Mouse (Mus musculus) lung, postnatal 25 days (tissue): Measurements from ENCODE around the gene Akap1.
"Not testable (repeated sequence)": the region's sequence is repeated elsewhere in the genome, so short reads cannot be mapped to it uniquely, and the experiment has no call there.

ENCODE experiments used
- DNase-seq: peaks from one replicate; pipeline ENCODE4 v3.0.0; 2022; ENCODE audit warnings: low spot score

Akap1 gene

DNA sequence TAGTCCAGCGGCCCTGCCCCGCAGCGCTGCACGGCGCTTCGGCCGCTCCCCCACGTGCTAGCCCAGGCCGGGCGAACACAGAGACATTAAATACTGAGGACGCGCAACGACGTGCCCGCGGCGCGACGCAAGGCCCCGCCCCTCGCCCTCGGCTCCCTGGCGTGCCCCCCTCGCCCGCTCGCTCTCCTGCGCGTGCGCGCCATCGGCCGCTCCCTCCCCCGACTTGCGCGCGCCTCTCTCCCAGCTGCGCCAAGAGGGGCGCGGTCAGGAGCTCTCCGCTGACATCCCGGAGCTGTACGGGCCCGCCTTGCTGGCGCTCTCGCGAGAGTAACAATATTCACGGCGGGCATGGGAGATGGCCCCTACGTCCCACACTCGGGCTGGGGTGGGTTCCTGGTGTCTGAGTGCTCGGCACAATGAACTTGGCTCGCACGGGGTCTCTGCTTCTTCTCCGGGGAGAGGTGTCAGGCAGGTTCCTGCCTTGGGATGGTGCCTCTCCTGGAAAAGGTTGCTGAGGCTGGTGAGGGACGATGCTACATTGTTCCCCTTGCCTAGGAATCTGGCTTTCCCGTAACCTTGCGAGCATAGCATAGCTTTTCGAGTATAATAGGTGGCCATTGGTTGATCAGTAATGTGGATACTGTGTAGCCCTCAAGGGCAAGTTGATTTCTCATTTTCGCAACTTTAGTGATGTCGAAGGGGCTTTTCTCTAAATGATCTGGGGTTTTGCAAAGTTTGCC lies at the start of gene Akap1:
Akap1 (minus strand) TSS at position 129 of the 740 bp plus-strand sequence.
- DNase-seq = peak; percentile 96

DNA sequence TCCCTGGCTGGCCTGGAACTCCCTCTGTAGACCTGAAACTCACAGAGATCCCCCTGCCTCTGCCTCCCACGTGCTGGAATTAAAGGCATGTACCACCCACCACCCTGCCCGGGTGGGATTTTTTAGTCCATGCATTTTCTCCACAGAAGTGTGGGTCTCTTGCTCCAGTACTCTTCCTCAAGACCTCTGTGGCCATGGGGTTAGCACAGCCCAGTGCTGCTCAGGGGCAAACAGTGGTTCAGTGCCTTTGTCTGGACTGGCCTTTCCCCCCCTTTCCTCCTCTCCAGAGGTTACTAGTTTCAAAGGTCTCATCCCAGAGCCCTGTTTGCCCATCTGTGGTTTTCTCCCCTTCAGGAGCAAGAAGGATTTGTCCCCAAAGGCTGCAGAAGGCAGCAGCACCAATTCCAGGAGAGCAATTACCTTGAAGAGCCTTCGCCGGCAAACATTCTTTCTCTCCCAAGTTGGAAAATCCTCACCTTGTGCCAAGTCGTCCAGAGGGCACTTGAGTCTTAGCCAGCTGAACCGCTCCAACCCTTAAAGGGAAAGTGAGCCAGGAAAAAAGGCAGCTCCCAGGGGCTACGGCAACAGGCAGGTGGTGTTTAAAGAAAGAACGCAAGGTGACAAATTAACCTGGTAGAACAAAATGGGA lies 45.1 kb upstream of the Akap1 start:
- DNase-seq = peak; percentile 87

DNA sequence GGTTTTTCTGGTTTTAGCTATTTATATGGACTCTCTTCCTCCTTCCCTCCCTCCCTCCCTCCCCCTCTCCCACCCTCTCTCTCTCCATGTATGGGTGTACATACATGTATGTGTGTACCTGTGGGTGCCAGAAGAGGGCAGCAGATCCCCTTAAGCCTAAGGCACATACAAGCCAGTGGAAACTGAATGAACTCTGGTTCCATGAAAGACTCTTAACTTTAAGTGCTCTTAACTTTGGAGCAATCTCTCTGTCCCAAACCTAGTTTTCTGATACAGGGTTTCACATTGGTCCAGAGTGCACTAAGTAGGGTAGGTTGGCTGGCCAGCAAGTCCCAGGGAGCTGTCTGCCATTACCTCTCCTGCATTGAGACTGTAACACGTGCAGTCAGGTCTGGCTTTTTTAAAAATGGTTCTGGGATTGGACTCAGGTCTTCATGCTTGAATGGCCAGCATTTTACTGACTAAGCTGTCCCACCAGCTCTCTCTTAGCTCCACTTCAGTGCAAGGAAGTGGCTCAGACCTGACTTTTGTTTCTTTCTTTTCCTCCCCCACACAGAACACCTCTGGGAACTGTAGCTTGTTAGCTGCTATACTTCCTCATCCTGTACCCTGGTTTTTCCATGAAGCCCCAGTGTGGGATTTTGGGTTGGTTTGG lies 44.3 kb upstream of the Akap1 start:
- peak; percentile 86 for DNase-seq

DNA sequence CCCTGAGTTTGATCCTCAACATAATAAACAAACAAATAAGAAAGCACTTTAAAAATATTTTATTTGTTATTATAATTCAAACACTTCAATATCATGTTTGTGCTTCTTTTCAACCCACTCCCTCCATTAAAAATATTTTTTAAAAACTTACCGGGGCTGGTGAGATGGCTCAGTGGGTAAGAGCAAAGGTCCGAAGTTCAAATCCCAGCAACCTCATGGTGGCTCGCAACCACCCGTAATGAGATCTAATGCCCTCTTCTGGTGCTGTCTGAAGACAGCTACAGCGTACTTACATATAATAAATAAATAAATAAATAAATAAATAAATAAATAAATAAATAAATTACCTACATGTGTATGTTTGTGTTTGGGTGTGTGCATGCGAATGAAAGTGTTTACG lies 43.5 kb upstream of the Akap1 start:
- no peak for DNase-seq

DNA sequence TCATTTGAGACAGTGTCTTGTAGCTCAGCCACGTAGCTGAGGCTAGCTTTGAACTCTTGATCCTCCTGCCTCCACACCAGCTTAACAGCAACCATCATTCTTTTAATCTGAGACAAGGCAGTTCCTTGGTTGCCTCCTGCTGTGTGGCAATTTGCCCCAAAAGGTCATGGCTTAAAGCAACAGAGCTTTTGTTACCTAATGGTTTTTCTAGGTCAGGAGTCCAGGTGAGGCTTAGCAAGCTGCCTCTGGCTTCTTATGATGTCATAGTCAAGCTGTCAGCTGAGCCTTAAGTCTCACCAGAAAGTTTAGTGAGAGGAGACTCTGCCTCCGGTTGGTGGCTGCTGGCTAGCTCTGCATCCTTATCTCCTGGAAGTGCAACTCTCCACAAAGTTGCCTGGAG lies 41.2 kb upstream of the Akap1 start:
- DNase-seq = no peak

DNA sequence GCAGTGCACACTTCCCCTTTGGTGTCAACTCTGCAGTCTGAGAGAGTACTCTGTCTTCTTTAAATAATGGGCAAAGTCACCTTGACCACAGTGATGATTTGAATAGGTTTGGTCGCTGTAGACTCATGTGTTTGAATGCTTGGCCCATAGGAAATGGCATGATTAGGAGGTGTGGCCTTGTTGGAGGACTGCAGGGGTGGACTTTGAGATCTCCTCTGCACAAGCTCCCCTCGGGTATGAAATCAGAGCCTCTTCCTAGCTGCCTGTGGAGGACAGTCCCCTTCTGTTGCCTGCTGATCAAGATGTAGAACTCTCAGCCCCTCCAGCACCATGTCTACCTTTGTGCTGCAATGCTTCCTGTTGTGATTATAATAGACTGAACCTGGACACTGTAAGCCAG lies 39.7 kb upstream of the Akap1 start:
- DNase-seq = no peak

DNA sequence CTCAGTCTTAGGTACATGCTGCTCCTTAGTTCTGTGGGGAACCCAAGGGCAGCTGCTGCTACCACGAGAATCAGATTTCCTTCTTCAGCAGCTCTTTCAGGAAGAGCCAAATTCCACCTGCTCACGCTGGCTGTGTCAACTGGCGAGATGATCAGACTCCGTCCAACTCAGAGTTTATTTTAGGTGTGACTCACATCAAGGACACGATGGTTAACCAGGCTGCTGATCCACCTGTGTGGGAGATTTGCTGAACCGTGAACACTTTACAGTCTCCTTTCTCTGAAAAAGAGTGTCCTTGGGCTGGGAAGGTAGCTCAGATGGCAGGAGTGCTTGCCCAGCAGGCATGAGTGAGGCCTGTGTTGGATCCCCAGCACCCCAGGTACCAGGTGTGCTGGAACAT lies 38.4 kb upstream of the Akap1 start:
- DNase-seq = no peak

DNA sequence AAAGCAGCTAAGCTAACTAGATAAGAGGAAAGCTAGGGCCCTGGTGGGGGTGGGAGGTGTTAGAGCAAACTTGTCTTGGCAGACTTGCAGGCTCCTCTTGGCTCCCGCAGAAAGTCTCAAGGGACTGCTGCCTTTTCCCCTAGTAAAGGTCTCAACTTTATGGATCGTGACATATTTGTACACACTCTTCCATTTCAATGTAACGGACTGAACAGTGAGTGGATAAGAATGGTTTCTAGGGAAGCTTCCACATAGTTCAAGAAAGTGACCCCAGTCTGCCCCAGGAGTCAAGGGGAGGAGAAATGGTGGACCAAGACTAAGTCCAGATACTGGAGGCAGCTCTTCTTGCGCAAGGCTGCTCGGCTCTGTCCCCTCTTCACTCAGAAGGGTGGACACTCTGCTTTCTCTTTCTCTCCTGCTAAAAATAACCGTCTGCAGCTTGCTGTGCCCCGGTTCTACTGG lies 37.0 kb upstream of the Akap1 start:
- peak; percentile 33 for DNase-seq

DNA sequence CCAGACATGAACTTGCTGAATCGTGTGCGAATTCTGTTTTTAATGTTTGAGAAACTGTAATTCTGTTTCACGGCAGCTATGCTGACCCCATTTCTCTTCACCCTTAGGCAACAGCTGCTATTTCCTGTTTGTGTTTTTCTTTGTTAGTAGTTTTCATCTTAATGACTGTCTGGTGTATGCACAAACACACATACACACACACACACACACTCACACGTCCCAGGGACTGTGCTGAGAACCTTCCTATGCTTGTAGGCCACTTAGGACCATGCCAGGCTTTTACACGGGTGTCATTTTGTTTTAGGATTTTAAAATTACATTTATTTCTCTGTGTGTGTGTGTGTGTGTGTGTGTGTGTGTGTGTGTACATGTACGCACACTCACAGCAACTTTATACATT lies 35.2 kb upstream of the Akap1 start:
- no peak for DNase-seq

DNA sequence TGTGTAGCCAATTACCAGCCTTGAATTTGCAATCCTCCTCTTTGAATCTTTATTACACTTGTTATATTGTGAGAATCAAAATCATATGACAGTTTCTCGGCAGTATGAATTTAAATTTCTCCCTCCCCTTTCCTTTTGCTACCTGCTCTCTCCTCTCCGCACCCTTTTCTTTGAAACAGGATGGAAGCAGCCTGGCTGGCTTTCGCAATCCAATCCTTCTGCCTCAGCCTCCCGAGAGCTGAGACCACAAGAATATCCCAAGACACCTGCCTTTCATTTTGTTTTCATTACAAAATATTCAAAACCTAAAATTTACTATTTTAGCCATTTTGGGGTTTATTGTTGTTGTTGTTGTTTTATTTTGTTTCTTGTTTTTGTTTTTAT lies 34.0 kb upstream of the Akap1 start:
- DNase-seq = no peak

DNA sequence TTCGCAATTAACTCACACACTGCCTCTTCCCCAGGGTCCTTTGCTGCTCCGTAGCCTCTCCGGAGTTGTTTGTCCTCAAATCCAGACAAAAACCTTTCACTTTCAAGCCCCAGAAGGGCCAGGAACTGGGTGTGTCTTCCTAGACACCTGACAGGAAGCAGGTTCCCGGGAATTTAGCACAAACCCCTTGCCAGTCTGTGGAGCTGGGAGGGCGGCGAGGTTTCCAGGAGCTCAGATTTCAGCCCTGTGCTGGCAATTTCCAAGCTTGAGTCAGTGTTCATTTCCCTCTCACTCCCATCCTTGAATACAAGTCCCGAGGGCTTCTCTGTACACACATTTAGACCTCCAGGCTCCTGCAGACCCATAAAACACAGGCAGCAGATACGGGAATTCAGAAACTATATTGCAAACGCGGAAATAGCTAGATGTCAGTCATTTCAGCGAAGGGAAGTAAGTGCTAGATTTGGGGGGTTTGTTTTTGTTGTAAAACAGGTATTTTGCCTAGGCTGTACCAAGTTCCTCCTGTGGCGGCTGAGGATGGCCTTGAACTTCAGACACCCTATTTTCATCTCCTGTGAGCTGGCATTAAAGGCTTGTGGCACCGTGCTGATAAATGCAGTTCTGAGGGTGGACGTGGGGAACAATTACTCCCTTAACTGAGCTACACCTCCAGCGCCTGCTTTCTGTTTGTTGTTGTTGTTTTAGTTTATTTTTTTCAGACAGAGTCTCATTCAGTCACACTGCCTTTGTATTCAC lies 33.4 kb upstream of the Akap1 start:
- DNase-seq = no peak

DNA sequence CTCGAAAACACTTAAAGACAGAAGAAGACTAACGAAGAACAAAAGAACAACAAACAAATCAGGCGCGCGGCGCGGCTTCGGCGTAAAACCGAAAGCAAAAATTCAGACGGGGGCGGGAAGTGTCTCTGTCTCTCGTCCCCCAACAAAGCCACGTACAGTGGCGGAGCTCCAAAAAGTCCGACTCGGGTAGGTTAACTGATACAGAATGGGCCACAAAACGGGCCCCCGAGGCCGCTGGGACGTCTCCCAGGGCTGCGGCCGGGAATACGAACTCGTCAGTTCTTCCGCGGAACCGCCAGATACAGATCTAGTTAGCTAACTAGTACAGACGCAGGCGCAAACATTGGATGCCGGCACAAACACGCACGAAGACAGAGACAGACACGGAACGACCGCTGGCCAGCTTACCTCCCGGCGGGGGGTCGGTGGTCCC lies 31.4 kb upstream of the Akap1 start:
- DNase-seq = not testable (repeated sequence)

DNA sequence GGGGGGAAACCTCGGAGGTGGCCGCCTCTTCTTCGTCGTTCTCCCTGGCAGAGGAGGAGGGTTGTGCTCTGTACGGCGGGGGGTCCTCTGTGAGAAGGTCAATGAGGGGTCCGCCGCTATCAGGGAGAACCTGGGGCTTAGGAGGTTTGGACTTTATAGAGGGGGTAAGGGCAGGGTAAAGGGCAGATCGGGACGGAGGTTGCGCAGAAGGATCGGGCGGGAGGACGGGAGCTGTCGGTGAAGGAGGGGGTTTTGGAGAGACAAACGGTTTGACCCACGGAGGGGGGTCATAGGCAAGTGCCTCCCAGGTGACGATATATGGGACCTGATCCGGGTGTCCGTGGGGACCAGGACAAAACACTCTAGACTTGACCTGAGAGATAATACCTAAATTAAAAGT lies 30.8 kb upstream of the Akap1 start:
- DNase-seq = not testable (repeated sequence)

DNA sequence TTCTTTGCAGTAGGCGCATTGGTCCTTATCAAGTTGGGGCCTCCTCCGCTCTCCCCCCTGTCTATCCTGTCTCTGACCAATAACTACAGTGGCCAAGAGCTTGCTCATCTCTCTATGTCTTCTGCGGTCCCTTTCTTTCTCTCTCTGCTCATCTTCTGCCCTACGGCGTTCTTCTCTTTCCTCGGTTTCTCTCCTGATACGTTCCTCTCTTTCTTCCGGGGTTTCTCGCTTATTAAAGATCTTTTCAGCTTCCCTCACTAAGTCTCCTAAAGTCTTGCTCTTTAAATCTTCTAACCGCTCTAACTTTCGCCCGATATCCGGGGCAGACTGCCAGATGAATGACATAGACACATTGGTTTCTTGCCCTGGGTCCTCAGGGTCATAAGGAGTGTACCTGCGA lies 29.9 kb upstream of the Akap1 start:
- DNase-seq = not testable (repeated sequence)

DNA sequence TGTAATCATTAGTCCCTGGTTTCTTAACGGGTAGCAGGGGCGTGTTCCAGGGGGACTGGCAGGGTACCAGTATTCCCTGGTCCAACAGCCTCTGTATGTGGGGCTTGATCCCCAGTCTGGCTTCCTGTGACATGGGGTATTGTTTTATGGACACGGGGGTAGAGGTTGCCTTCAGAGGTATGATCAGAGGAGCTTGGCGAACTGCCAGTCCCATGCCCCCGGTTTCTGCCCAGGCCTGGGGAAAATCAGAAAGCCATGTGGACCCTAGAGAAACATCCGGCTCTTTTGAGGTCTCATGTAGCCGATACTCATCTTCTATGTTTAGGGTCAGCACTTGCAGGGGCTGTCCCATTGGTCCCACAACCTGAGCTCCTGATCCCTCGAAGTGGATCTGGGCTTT lies 29.1 kb upstream of the Akap1 start:
- not testable (repeated sequence) for DNase-seq

DNA sequence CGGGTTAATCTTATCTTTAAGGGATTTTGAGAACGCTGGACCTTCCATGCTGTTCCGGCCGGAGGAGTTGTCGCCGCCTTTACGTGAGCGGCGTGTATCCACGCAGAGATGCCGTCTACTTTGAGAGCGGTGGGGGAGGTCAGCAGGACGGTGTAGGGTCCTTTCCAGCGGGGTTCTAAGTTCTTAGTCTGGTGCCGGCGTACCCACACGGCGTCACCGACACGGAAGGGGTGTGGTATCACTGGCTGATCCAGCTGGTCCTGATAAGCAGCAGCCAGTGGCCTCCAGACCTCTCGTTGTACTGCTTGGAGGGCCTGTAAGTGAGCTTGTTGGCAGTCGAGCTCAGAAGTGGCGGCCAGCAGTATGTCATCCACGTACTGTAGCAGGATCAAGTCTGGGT lies 28.4 kb upstream of the Akap1 start:
- DNase-seq = not testable (repeated sequence)

DNA sequence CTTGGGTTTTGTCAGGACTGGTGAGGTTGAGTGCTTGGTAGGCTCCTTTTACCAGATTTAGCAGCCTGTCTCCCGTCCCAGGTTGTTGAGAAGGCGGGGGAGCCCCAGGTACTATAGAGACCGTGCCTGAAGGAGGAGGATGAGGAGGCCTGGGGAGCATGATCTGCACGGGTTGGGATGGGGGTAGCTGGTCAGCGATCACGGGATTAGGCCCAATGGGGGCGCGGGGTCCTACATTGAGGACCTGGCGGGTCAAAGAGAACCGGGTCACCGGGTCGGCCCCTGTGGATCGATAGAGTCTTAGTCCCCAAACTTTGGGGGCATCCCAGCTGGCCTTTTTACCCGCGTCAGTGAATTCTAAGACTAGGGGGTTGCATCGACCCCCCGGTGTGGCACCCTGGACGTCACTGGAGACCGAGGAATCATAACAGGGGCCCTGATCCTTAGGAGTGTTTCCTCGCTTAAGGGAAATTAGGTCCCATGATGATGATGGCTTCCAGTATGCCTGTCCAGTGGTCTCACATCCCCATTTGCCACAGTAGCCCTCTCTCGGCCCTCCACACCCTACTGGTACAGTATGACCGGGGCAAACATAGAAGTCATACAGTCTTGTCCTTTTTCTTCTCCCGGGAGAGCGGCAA lies 27.7 kb upstream of the Akap1 start:
- DNase-seq = not testable (repeated sequence)

DNA sequence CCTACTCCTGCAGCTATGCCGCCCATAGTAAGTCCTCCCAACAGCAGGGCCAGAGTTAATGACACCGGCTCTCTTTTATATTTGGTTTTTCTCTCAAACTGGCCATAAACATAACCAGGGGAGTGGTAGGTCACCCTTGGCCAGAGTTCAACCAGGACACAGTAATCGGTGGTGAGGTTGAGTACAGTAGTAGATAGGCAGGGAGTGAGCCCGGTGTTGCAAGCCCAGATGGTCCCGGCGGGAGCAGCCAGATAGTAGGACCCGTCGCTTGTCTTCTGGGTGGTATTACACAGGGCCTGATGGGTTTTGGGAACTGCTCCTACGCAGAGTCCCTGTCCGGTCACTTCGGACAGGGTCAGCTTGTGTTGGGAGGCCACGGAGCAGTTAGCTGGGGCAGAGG lies 27.1 kb upstream of the Akap1 start:
- DNase-seq = not testable (repeated sequence)

DNA sequence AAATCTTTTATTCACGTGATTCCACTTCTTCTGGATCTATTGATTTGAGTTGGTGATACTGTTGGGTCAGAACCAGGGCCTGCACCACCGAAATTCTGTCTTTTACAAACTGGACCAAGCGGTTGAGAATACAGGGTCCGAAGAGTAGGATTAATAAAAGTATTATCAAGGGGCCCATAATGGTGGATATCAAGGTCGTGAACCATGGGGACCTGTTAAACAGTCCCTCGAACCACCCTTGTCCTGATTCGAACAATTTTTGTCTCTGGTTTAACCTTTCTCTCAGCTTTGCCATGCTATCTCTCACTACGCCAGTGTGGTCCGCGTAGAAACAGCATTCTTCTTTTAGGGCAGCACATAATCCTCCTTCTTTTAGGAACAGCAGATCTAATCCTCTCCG lies 26.5 kb upstream of the Akap1 start:
- not testable (repeated sequence) for DNase-seq

DNA sequence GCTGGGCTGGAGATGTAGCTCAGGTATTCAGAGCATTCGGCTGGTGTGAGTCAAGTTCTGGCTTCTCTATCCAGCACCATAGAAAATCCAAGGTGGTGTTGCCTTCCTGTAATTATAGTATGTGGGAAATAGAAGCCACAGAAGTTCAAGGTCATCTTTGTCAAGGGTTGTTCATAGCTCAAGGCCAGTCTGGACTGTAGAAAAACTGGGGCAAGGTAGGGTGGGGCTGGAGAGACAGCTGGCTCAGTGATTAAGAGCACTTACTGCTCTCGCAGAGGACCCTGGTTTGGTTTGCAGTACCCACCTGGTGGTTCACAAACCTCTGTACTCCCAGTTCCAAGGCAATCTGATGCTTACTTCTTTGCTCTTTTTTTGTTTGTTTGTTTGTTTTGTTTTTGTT lies 24.6 kb upstream of the Akap1 start:
- DNase-seq = no peak

DNA sequence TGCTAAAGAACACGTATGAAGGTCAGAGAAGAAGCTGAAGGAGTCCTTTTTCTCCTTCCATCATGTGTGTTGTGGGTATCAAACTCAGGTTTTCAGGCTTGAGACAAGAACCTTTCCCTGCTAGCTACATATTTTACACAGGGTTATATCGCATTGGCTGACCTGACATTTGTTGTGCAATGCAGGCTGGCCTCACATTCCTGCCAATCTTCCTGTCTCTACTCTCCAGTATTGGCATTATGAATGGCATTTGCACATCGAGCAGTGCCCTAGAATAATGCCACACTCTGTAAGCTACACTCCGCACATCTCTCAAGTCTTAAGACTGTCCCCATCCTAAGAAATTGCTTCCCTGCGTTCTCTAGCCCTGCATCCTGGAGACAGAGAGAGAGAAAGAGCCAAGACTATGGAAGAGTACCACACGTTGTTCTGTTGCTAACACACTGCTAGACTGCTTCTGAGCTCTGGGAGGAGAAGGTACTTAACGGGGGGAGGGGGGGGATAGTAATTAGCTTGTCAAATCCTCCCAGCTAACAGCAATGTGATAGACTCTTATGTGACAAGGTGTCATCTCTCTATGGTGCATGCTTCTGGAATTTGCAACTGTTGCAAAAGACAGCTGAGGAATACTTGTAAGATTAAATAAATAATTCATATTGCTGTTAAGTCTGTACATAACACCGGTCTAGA lies 20.1 kb upstream of the Akap1 start:
- no peak for DNase-seq
